Mouse (Mus musculus): ENCODE measurements at regions not wholly inside any gene's neighbourhood (a gene's known extent, or its start where the extent isn't known, plus 50 kb on each side); places are given as distances from the start of the nearest gene placed in this dataset.

- DNase-seq (ENCODE audit: low read depth, low spot score), result peak; percentile 2
Measured at GRCm38 (mm10) chr14:107978141-107978540, 935.8 kb downstream of the Slitrk1 start.

- no peak for DNase-seq (ENCODE audit: low read depth, low spot score)
Measured at GRCm38 (mm10) chr14:107952076-107952475, 961.9 kb downstream of the Slitrk1 start.

GRCm38 (mm10) chr14:107903717-107904116 is 1010.2 kb downstream of the Slitrk1 start:
- DNase-seq (ENCODE audit: low read depth, low spot score), result no peak

- no peak for DNase-seq (ENCODE audit: low read depth, low spot score)
Measured at GRCm38 (mm10) chr14:107901823-107902222, 1012.1 kb downstream of the Slitrk1 start.

- DNase-seq (ENCODE audit: low read depth, low spot score), result no peak
Measured at GRCm38 (mm10) chr14:107860895-107861294, 1053.1 kb downstream of the Slitrk1 start.

GRCm38 (mm10) chr14:107849688-107850087 is 1064.3 kb downstream of the Slitrk1 start:
- peak; percentile 27 for DNase-seq (ENCODE audit: low read depth, low spot score)

GRCm38 (mm10) chr14:107845289-107846215 is 1068.4 kb downstream of the Slitrk1 start:
- no peak for DNase-seq (ENCODE audit: low read depth, low spot score)

- DNase-seq (ENCODE audit: low read depth, low spot score), result no peak
Measured at GRCm38 (mm10) chr14:107844533-107844932, 1069.4 kb downstream of the Slitrk1 start.

GRCm38 (mm10) chr14:107832976-107833375 is 1081.0 kb downstream of the Slitrk1 start:
- DNase-seq (ENCODE audit: low read depth, low spot score), result no peak

- DNase-seq (ENCODE audit: low read depth, low spot score), result no peak
Measured at GRCm38 (mm10) chr14:107785242-107785641, 1128.7 kb downstream of the Slitrk1 start.
